Mouse (Mus musculus): ENCODE results near the gene Lonp1. TPM values are rescaled to one million over a fixed set of nuclear protein-coding genes. Genes with fewer than 3 reads are reported as not detected.

The Lonp1 gene
- 47.3 TPM for polyA plus RNA-seq (2017; shearing (Covaris generic))

DNA sequence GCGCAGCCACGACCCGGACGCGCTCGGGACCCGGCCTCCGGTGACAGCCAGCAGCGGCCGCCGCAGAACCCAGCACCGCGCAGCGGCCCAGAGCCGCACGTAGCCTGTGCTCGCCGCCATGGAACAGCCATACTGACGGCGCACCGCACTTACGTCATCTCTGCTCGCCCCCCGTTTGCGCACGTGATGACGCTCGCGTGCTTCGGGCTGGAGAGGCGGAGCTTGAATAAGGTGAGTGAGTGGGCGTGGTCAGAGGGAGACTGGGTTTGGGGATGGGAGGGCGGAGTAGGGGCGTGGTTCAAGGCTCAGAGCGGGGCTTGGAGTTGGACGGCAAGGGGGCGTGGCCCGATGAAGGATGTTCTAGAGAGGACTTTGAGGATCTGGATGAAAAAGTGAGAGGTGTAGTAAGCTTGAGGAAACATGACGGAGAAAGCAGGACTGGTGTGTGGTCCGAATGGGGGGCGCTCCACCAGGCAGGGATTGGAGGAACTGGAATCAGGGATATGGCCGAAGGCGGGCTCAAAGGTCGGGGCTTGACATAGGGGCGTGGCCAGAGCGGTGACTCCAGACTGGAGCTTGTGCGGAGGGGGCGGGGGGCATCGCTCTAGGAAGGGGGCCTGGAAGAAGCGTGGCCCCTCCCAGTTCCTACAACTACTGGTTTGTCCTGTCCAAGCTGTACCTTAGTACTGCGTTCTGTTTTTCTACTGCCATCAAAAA lies at the start of gene Lonp1:
Lonp1 (minus strand) TSS at position 134 of the 717 bp plus-strand sequence.

GRCm38 (mm10) chr17:56672941-56673646 lies 46.4 kb upstream of the Lonp1 start, which contains the start of gene Ranbp3:
Gene Ranbp3, plus strand, starts transcription at chr17:56673294.

DNA sequence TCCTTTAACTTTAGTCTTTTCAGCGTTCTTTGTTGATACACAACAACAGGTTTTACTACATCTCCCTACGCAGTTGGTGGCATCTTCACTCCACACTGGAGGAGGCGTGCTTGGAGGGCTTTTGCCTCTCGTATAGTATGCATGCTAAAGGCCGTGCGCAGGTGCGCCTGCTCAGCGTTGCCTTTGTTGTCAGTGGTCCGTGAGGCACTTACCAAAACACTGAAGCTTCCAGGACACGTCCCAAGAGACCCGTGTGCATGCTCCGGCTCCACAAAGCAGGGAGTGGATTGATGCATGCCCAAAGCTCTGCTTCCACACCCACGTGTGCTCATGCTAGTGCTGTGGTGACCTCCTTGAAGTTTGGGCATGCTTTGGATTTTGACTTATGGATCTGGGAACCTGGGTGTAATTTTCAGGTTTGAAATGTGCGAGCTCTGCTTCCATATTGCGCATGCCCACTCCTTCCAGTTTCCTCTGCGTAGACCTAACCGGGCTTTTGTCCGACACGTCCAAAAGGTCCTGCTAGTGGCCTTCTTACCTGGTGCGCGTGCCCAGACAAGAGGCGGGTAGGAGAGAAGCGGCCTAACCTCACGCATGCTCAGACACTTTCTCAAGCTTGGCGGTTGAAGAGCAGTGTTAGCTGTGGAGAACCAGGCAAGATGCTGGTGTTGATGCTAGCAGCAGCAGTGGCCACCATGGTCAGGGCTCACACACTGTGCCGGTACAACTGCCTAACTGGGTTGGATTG lies 1.0 kb upstream of the Lonp1 start, which contains the start of gene Catsperd:
Catsperd (plus strand) TSS at position 614 of the 748 bp plus-strand sequence.

DNA sequence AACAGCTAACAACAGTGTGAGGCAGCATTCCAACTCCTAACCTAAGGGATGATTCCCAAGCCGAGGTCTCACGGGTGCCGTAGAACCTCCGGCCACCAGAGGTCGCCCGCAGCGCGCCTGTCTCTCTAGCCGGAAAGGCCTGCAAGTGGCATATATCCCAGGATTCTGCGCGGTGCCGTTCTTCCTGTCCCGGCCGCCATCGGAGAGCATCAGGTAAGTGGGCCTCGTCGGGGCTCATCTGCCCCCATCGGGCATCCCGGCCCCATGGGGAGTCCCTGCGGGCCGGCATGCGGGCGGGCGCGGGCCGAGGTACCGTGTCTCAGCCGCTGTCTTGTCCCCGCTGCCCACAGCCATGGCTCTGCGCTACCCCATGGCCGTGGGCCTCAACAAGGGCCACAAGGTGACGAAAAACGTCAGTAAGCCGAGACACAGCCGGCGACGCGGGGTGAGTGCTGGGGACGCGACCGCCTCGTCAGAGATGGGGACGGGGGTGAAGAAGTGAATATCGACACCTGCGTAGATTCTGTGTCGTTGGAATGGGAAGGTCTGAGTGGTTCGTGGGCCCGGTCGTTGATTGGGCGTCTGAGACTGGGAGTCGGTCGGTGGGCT lies 13.3 kb downstream of the Lonp1 start, which contains the start of gene Rpl36:
Rpl36 (plus strand) TSS at position 181 of the 609 bp plus-strand sequence.

DNA sequence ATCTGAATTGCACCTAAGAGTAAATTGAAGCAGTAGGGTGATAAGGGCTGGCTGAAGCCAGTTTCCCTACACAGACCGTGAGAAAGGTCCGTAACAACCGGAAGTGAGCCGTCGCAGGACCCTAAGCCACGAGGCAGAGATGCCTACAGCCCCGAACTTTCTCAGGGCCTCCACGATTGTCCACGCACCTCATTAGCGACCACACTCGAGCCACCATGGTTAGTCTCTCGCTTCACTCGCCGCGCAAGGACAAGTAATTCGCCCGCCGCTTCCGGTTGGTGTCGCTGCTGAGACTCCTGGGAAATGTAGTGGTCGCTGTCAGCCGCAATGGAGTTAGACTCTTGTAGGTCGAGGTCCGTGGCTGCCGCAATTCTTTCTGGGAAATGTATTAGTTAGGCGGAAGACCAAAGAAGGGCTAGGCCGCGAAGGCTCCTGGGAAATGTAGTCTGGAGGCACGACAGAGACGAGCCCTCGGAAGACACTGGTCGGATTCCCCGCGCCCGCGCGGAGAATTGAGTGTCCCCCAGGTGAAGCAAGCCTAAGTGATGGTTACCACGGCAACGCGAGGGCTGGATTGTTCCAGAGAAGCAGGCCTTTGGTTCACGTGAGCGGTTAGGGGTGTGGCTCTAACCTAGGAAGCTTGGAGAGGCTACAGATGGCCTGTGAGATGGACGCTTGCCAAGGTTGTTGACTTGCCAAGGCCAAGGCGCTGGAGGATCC lies 17.1 kb downstream of the Lonp1 start, which contains the start of gene 2410015M20Rik:
2410015M20Rik (minus strand) TSS at position 320 of the 720 bp plus-strand sequence.

GRCm38 (mm10) chr17:56584257-56585130 lies 42.2 kb downstream of the Lonp1 start, which contains the start of the genes Safb2 and Safb:
Gene Safb2, minus strand, starts transcription at chr17:56584585.
Gene Safb, plus strand, starts transcription at chr17:56584825.

Other genes with a start within 250 kb of the Lonp1 start
- 44.4 TPM for gene Ptprs, start 150.4 kb downstream of the Lonp1 start, polyA plus RNA-seq (2017; shearing (Covaris generic))
- not detected for gene Znrf4, start 114.5 kb downstream of the Lonp1 start, polyA plus RNA-seq (2017; shearing (Covaris generic))
- 1.4 TPM for gene Gm20219, start 72.5 kb downstream of the Lonp1 start, polyA plus RNA-seq (2017; shearing (Covaris generic))
- gene Safb2, start 42.3 kb downstream of the Lonp1 start, polyA plus RNA-seq (2017; shearing (Covaris generic)), result 151 TPM
- 170 TPM for gene Safb, start 42.1 kb downstream of the Lonp1 start, polyA plus RNA-seq (2017; shearing (Covaris generic))
- gene 2410015M20Rik, start 17.1 kb downstream of the Lonp1 start, polyA plus RNA-seq (2017; shearing (Covaris generic)), result 197 TPM
- 1,792 TPM for gene Rpl36, start 13.5 kb downstream of the Lonp1 start, polyA plus RNA-seq (2017; shearing (Covaris generic))
- 2.0 TPM for gene Catsperd, start 1.3 kb upstream of the Lonp1 start, polyA plus RNA-seq (2017; shearing (Covaris generic))
- 110 TPM for gene Ranbp3, start 46.4 kb upstream of the Lonp1 start, polyA plus RNA-seq (2017; shearing (Covaris generic))
- gene Ndufa11, start 90.9 kb upstream of the Lonp1 start, polyA plus RNA-seq (2017; shearing (Covaris generic)), result 249 TPM
- gene Vmac, start 91.1 kb upstream of the Lonp1 start, polyA plus RNA-seq (2017; shearing (Covaris generic)), result 21.2 TPM
- gene Nrtn, start 130.6 kb upstream of the Lonp1 start, polyA plus RNA-seq (2017; shearing (Covaris generic)), result 0.18 TPM
- gene Dus3l, start 137.9 kb upstream of the Lonp1 start, polyA plus RNA-seq (2017; shearing (Covaris generic)), result 57.9 TPM
- 1.8 TPM for gene Prr22, start 143.4 kb upstream of the Lonp1 start, polyA plus RNA-seq (2017; shearing (Covaris generic))
- 1.4 TPM for gene Rfx2, start 204.1 kb upstream of the Lonp1 start, polyA plus RNA-seq (2017; shearing (Covaris generic))
- not detected for gene Acsbg2, start 247.6 kb upstream of the Lonp1 start, polyA plus RNA-seq (2017; shearing (Covaris generic))
- gene 1700061G19Rik, start 248.6 kb upstream of the Lonp1 start, polyA plus RNA-seq (2017; shearing (Covaris generic)), result 0.24 TPM

All from CD4-positive, CD25-positive, alpha-beta regulatory T cell (primary cell).